Mouse (Mus musculus) ovary, adult 10 weeks (tissue): ENCODE measurements around the gene Ankrd34c. TPM values are rescaled to one million over a fixed set of nuclear protein-coding genes. Genes with fewer than 3 reads are reported as not detected.

Experiments
- polyA plus RNA-seq: library from polyadenylated mRNA; stranded (reverse); fragments of 350-450 nt; fragmentation: Illumina TruSeq; extraction: RNeasy Lipid Tissue Mini Kit (QIAGEN cat#74804); gene quantifications from one replicate; pipeline ENCODE4 v1.2.3, GENCODE M21; 2014

Ankrd34c gene
- polyA plus RNA-seq = not detected

GRCm38 (mm10) chr9:89738295-89738694, at the start of gene Ankrd34c:
Gene Ankrd34c (minus strand): TSS chr9:89738475.

GRCm38 (mm10) chr9:89704265-89705196, 33.7 kb downstream of the Ankrd34c start, which contains the start of gene Tmed3:
Gene Tmed3 (minus strand): TSS chr9:89705068.

Other genes starting within 250 kb of the Ankrd34c start
- gene Minar1, start 115.3 kb downstream of the Ankrd34c start, polyA plus RNA-seq = 0.06 TPM
- 18.3 TPM for gene Tmed3, start 33.4 kb downstream of the Ankrd34c start, polyA plus RNA-seq
- gene Rasgrf1, start 171.4 kb upstream of the Ankrd34c start, polyA plus RNA-seq = 0.34 TPM